Mouse (Mus musculus): ENCODE data around the gene Adcy1. TPM values are rescaled to one million over a fixed set of nuclear protein-coding genes. Genes with fewer than 3 reads are reported as not detected.

The Adcy1 gene
- polyA plus RNA-seq (2021; fragmentation: Nextera tagmentation), result 21.7 and 21.8 TPM in 2 replicates
- long read RNA-seq, experiment 1, partial matches to known transcripts, result 1 of 188 reads
- long read RNA-seq, experiment 1, other reads (novel, unspliced or antisense), result 187 of 188 reads
- long read RNA-seq, experiment 2, partial matches to known transcripts, result 78 of 399 reads
- long read RNA-seq, experiment 2, other reads (novel, unspliced or antisense), result 321 of 399 reads

GRCm38 (mm10) chr11:7063001-7063584, at the start of gene Adcy1:
Gene Adcy1, plus strand, starts transcription at chr11:7063489.

GRCm38 (mm10) chr11:7188469-7188868, 125.2 kb downstream of the Adcy1 start, which contains the start of gene Gm11985:
Gene Gm11985, minus strand, starts transcription at chr11:7188569.

GRCm38 (mm10) chr11:7197491-7197941, 134.2 kb downstream of the Adcy1 start, which contains the start of gene Igfbp1:
Gene Igfbp1, plus strand, starts transcription at chr11:7197782.

GRCm38 (mm10) chr11:7213501-7214341, 150.4 kb downstream of the Adcy1 start, which contains the start of gene Igfbp3:
Gene Igfbp3, minus strand, starts transcription at chr11:7213923.

Other genes with a start within 250 kb of the Adcy1 start
- gene Gm11983, start 225.8 kb upstream of the Adcy1 start, polyA plus RNA-seq (2021; fragmentation: Nextera tagmentation), result not detected in 2 replicates
- not detected in 2 replicates for gene Gm11985, start 125.1 kb downstream of the Adcy1 start, polyA plus RNA-seq (2021; fragmentation: Nextera tagmentation)
- gene Igfbp1, start 134.3 kb downstream of the Adcy1 start, polyA plus RNA-seq (2021; fragmentation: Nextera tagmentation), result not detected in 2 replicates
- gene Igfbp3, start 150.4 kb downstream of the Adcy1 start, polyA plus RNA-seq (2021; fragmentation: Nextera tagmentation), result 12.0 and 12.3 TPM in 2 replicates